Mouse (Mus musculus) limb, embryonic 15.5 days (tissue): ENCODE measurements at regions not wholly inside any gene's neighbourhood (a gene's known extent, or its start where the extent isn't known, plus 50 kb on each side); places are given as distances from the start of the nearest gene placed in this dataset.

Experiments
- ATAC-seq: fragments of 200-750 bp; cut with Nextera tagmentation; 2 replicates; pipeline ENCODE4 v1.8.0; 2017; ENCODE audit warnings: low read depth, moderate TSS enrichment; ENCODE audit not compliant: insufficient number of reproducible peaks, low FRiP score, low TSS enrichment
- H3K27ac ChIP-seq: fragments of 300-500 bp; sonication (generic); 2 replicates; pipeline ENCODE4 v1.5.1; 2015; ENCODE audit warnings: moderate library complexity, mild to moderate bottlenecking, inconsistent platforms
- H3K27me3 ChIP-seq: fragments of 300-500 bp; sonication (generic); 2 replicates; pipeline ENCODE4 v1.6.1; 2015; ENCODE audit warnings: inconsistent platforms
- H3K36me3 ChIP-seq: fragments of 300-500 bp; sonication (generic); 2 replicates; pipeline ENCODE4 v1.6.1; 2015; ENCODE audit warnings: inconsistent platforms
- H3K4me1 ChIP-seq: fragments of 300-500 bp; sonication (generic); 2 replicates; pipeline ENCODE4 v1.6.1; 2015; ENCODE audit warnings: inconsistent platforms
- H3K4me2 ChIP-seq: fragments of 300-500 bp; sonication (generic); 2 replicates; pipeline ENCODE4 v1.6.1; 2015; ENCODE audit warnings: mild to moderate bottlenecking, inconsistent platforms
- H3K4me3 ChIP-seq: fragments of 300-500 bp; sonication (generic); 2 replicates; pipeline ENCODE4 v1.5.1; 2015; ENCODE audit warnings: mild to moderate bottlenecking, inconsistent platforms
- H3K9ac ChIP-seq: fragments of 300-500 bp; sonication (generic); 2 replicates; pipeline ENCODE4 v1.6.1; 2015; ENCODE audit warnings: inconsistent platforms
- H3K9me3 ChIP-seq: fragments of 300-500 bp; sonication (generic); 2 replicates; pipeline ENCODE4 v1.6.1; 2016; ENCODE audit warnings: inconsistent platforms
- WGBS: fragments of 180-500 bp; shearing (Covaris S2); methylation state at CpG from one replicate; pipeline ENCODE4 v1.1.7; 2015; 5-methylcytosine and 5-hydroxymethylcytosine counted together

DNA sequence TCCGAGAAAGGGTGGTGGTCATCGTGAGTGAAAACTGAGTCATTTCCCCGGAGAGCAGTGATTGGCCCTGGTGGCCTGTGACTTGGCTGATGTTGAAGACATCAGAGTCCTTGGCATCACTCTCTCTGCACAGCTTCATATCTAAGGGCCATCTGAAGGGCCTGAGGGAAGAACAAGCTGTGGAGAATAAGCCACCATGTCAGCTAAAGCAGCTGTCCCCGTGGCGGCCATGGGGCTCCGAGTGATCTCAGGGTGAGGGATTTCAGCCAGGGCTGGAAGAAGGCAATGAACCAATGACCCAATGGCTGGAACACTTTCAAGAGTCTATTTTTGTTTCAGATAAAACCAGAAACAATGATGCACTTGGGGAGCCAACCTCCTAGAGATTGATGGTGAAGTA is 62.2 kb downstream of the Ttc32 start:
- no peak overlapping the region for H3K4me3 ChIP-seq
- 91% methylated on average over 6 of the region's 6 CpGs for WGBS
- no peak overlapping the region for H3K9ac ChIP-seq
- no peak overlapping the region for H3K27ac ChIP-seq
- no peaks in the 10 kb centered on the region for H3K27me3 ChIP-seq
- H3K9me3 ChIP-seq, result no peaks in the 10 kb centered on the region
- ATAC-seq, result no peak
- no peaks in the 10 kb centered on the region for H3K36me3 ChIP-seq
- no peak overlapping the region for H3K4me2 ChIP-seq
- no peaks in the 10 kb centered on the region for H3K4me1 ChIP-seq

DNA sequence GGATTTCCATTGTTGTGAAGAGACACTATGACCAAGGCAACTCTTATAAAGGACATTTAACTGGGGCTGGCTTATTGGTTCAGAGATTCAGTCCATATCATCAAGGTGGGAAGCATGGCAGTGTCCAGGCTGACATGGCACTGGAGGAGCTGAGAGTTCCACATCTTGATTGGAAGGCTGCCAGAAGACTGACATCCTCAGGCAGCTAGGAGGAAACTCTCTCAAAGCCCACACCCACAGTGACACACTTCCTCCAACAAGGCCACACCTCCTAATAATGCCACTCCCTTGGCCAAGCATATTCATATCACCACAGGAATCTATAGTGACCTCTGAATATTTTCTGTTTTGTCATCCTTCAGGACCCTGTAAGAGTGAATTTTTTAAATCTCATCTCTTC is 65.3 kb downstream of the Ttc32 start:
- Histone ChIP-seq H3K9ac (no peak overlapping the region), H3K4me2 (no peak overlapping the region), H3K27ac (no peak overlapping the region), H3K4me1 (no peaks in the 10 kb centered on the region), H3K36me3 (no peaks in the 10 kb centered on the region), H3K4me3 (no peak overlapping the region), H3K9me3 (no peaks in the 10 kb centered on the region), H3K27me3 (no peaks in the 10 kb centered on the region)
- ATAC-seq, result no peak

DNA sequence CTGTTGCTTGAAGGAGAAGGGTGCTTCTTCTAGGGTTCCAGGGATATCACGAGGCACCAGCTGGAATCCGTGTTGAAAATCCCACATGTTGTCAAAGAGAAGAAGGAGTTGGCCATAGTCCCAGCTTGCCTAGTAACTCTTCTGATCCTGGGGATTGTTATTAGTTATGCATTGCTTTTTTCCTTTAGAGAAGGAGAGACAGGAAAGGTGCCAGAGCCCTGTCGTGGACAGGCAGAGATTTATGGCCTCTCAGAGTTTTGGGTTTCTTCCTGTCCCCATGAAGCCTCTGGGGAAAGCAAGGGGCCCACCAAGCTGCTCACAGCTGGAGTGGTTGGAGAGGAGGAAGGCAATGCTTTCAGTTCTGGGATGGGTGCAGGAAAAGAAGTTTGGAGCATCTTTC is 76.6 kb downstream of the Ttc32 start:
- Histone ChIP-seq H3K36me3 (no peaks in the 10 kb centered on the region), H3K9me3 (no peaks in the 10 kb centered on the region), H3K9ac (no peak overlapping the region), H3K4me3 (no peak overlapping the region), H3K4me2 (no peak overlapping the region), H3K27ac (no peak overlapping the region), H3K4me1 (peaks cover 15% of the 10 kb centered on the region), H3K27me3 (no peaks in the 10 kb centered on the region)
- 20% methylated on average over 3 of the region's 3 CpGs for WGBS
- no peak for ATAC-seq

DNA sequence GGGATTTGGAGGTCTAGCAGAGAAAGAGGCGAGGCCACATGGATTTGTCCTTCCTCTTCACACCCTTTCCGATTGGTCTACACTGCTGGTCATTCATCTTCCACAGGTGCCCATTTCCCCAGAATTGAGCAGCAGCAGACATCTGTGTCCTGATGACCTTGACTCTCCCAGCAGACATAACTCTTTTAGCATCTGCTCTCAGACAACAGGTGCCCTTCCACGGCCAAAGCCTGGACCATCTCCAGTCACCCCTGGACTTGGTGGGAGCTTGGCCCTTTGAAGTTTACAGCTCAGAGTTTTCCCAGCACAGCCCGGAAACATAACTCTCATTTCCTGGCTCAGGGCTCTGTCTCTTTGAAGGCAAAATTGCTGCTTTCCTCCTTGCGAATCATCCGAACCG is 80.0 kb downstream of the Ttc32 start:
- Histone ChIP-seq H3K27me3 (no peaks in the 10 kb centered on the region), H3K4me1 (peaks cover 15% of the 10 kb centered on the region), H3K4me2 (no peak overlapping the region), H3K36me3 (no peaks in the 10 kb centered on the region), H3K4me3 (no peak overlapping the region), H3K27ac (no peak overlapping the region), H3K9ac (no peak overlapping the region), H3K9me3 (no peaks in the 10 kb centered on the region)
- WGBS, result 34% methylated on average over 7 of the region's 7 CpGs
- no peak for ATAC-seq

DNA sequence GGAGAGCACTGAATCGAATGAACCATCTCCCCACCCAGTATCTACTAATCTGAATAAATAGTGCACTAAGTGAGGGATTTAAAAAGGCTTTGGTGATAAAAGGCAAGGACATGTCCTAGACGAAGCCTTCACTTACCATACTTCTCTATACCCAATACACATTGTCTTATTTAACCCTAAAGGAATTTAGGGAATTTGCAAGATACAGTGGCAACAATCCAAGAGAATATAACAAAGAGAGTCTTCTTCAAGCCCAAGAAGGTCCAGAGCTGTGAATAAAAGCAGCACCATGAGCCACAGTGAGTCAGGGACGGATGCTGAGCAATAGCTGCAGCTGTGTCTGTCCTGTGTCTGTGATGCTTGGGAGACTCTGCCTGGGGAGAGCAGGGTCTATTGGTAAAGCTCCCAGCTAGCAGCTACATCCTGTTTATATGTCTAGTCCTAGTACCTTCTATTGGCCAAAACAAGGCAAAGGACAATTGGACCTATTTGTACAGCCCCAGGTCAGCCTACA is 82.4 kb downstream of the Ttc32 start:
- WGBS, result 79% methylated on average over 3 of the region's 3 CpGs
- Histone ChIP-seq H3K4me1 (peaks cover 10% of the 10 kb centered on the region), H3K4me2 (no peak overlapping the region), H3K9me3 (no peaks in the 10 kb centered on the region), H3K4me3 (no peak overlapping the region), H3K27ac (no peak overlapping the region), H3K36me3 (no peaks in the 10 kb centered on the region), H3K9ac (no peak overlapping the region), H3K27me3 (no peaks in the 10 kb centered on the region)
- ATAC-seq, result no peak

DNA sequence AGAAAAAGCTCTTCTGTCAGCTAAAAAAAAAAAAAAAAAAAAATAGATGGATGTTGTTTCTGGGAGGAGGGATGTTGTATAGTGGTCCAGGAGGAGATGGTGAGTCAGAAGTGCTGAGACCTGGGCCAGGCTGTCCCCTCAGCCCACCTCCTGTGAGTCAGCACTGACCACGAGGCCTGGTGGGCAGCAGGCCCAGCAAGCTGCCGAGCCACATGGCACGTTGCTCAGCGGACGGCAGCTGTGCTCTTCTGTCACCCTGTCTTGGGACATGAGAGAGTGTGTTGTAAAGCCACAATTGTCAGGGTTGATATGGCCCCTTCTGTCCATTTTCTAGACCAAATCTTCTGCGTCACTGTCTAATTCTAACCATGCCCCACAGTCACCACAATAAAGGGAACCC is 83.9 kb downstream of the Ttc32 start:
- Histone ChIP-seq H3K4me2 (no peak overlapping the region), H3K4me1 (peaks cover 10% of the 10 kb centered on the region), H3K36me3 (no peaks in the 10 kb centered on the region), H3K4me3 (no peak overlapping the region), H3K9me3 (no peaks in the 10 kb centered on the region), H3K9ac (no peak overlapping the region), H3K27me3 (no peaks in the 10 kb centered on the region), H3K27ac (no peak overlapping the region)
- ATAC-seq, result no peak
- WGBS, result 66% methylated on average over 6 of the region's 6 CpGs

DNA sequence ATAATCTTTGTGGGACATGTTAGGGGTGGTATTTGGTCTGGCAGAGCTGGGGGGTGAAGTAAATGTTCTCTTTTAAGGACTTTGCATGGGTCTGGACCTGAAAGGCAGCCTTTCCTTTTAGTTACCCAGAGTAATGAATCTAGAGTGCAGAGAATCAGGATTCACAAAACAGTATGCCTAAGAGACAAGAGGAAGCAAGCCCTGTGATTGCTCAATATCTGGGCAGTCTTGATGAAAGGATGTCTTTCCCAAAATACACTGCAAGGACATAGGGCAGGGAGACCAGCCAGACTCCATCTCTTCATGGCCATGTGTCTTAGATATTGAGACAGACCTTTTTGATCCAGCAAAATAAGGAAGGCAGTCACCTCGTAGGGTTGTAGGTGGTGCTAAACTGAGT is 84.3 kb downstream of the Ttc32 start:
- ATAC-seq, result no peak
- Histone ChIP-seq H3K27ac (no peak overlapping the region), H3K4me2 (no peak overlapping the region), H3K27me3 (no peaks in the 10 kb centered on the region), H3K36me3 (no peaks in the 10 kb centered on the region), H3K9ac (no peak overlapping the region), H3K4me1 (peaks cover 10% of the 10 kb centered on the region), H3K9me3 (no peaks in the 10 kb centered on the region), H3K4me3 (no peak overlapping the region)
- 81% methylated on average over 1 of the region's 1 CpGs for WGBS

DNA sequence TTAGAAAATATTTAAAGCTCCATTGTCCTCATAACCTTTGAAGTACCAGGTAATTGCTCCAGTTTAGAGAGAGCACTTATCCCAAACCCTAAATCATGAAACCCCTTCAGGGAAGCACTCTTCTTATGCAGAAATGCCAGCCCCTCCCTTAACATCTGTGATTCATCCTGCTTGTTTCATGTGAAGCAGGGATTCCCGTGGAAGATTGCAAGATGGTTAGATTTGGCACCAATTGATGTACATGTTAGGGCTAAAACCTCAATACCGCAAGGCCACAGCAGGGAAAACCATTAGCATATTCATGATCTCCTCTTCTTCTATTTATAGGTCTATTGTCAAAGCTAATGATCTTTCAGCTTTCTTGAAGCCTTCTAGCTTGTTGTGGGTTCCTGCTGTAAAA is 88.8 kb downstream of the Ttc32 start:
- H3K27ac ChIP-seq, result no peak overlapping the region

DNA sequence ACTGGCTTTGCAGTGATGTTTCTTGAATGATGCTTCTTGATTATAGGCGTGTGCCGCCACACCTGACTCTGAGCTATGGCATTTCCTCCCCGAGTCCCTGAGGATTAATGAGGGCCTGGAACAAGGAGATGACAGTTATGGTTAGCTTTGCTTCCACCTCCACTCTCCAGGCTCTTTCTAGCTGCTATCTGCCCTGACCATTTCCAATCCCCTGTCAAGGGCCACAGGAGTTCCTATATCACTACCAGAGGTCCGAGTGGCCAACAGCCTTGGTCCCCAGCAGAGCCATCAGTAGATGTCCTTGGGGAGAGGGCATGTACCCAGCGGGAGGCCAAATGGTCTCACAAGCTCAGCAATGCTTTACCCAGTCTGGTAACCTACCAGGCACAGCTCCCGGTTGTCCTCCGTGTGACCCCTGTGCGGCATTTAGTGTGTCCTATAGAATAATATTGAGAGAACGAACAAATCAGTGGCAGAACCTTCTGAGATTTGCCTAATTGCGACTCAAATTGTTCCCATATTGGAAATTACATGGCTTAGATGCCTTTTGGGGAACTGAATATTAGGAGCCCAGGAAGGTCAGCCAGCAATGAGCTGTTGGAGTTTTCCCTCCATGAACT is 98.2 kb downstream of the Ttc32 start:
- Histone ChIP-seq H3K27me3 (no peaks in the 10 kb centered on the region), H3K4me1 (peaks cover 3% of the 10 kb centered on the region; the same call in 1 of the 2 replicates), H3K4me2 (no peak overlapping the region), H3K36me3 (no peaks in the 10 kb centered on the region), H3K4me3 (no peak overlapping the region), H3K9ac (no peak overlapping the region), H3K9me3 (no peaks in the 10 kb centered on the region), H3K27ac (no peak overlapping the region)
- ATAC-seq, result no peak
- 70% methylated on average over 10 of the region's 10 CpGs for WGBS

More for the DNA sequence above, 88.8 kb downstream of the Ttc32 start:
- 38% methylated on average over 2 of the region's 2 CpGs for WGBS
- H3K36me3 ChIP-seq, result no peaks in the 10 kb centered on the region
- H3K9me3 ChIP-seq, result no peaks in the 10 kb centered on the region
- H3K4me3 ChIP-seq, result no peak overlapping the region
- no peaks in the 10 kb centered on the region for H3K27me3 ChIP-seq
- no peak for ATAC-seq
- H3K9ac ChIP-seq, result no peak overlapping the region
- H3K4me2 ChIP-seq, result no peak overlapping the region
- no peaks in the 10 kb centered on the region for H3K4me1 ChIP-seq

DNA sequence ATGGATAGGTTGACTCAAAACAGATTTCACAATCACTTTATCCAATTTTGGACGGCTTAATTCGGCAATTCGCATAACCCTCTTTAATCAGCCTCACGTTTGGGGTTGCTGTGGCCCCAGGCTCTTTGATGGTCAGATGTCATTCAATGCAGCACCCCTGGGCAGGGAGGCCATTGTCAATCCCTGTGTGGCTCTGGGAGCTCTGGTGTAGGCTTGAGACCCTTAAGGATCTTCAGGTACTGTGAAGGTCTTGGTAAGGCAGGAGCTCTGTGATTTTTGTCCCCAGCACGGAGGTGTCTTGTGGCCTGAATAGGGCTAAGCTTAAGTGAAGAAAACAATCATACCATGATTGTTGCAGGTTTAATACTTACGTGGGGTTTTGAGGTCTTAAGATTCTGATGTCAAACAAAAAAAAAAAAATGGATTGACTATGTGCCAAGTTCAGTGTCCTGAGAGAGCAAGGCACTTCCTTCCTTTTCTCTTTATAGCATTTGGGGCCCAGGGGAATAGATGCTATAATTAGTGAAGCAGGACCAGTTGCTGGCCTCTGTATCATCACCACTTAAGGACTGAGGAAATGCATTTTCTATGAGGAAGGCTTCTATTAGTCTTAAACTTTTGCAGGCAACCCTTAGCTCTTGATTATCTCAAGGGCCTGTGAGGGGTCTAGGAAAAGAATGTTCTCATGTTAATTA is 98.9 kb downstream of the Ttc32 start:
- 64% methylated on average over 6 of the region's 6 CpGs for WGBS
- no peak for ATAC-seq
- H3K4me3 ChIP-seq, result no peak overlapping the region
- no peaks in the 10 kb centered on the region for H3K9me3 ChIP-seq
- peaks cover 3% of the 10 kb centered on the region; the same call in 1 of the 2 replicates for H3K4me1 ChIP-seq
- H3K36me3 ChIP-seq, result no peaks in the 10 kb centered on the region
- no peaks in the 10 kb centered on the region for H3K27me3 ChIP-seq
- no peak overlapping the region for H3K4me2 ChIP-seq
- H3K27ac ChIP-seq, result no peak overlapping the region
- H3K9ac ChIP-seq, result no peak overlapping the region

DNA sequence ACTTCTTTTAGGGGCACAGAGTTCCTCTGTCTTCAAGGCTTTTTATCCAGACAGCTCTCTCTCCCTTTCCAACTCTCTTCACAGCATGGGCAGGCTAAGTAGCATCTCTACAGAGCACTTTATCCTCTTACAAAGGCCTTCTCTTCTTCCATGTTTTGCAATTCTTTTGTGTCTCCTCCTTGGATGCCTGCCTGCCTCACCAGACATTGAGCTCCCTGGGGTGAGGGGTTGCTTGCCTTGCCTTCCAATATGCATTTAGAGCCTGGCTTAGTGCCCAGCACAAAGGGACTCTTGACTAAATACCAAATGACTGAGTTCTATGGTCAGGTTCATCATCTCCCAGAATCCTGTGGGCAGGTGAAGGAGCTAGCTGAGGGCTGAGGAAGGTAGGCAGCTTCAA is 102.8 kb downstream of the Ttc32 start:
- H3K4me2 ChIP-seq, result no peak overlapping the region
- H3K4me3 ChIP-seq, result no peak overlapping the region
- no peak overlapping the region for H3K27ac ChIP-seq
- no peak for ATAC-seq
- H3K36me3 ChIP-seq, result no peaks in the 10 kb centered on the region
- no peaks in the 10 kb centered on the region for H3K9me3 ChIP-seq
- H3K9ac ChIP-seq, result no peak overlapping the region
- peaks cover 3% of the 10 kb centered on the region; the same call in 1 of the 2 replicates for H3K4me1 ChIP-seq
- H3K27me3 ChIP-seq, result no peaks in the 10 kb centered on the region

DNA sequence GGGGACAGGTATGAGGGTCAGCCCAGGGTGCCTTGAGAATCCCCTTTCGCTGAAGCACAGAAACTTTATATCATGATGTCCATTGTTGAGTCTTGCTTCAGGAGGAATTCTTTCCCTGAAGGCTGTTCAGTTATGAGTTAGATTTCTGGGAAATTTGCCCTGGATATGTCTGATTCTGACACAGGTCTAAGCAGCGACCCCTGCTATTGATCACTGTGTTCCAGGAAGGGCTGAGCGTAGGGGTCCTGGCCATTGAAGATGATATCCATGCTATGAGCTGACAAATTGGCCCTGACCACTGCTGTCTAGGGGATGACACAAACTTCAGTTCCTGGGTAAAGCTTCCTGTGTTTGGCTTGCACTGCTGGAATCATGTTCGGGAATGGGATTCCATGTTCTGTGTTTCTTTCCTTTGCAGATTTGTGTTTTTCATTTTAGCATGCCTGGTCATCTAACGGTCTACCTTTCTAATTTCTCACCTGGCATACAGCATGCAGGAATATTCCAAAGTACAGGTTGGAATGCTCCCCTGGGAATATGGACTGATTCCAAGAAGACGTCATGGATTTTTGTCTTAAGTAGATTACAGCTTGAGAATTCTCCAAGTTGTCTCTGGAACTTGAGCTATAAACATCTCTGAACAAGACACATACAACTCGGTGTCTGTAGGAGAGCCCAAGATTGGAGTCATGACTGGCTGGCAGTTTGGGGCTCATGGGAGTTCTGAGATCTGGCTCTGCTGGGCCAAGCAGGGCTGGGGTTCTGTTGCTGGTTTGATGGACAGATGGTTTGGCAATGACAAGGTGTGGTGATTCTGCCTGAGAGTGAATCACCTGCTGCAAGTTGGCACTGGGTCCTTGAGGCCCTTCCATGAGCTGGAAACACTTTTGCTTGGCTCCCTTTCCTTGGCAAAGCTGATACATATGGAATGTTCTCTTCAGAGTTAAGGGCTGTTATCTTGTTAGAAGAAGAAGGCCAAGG is 104.4 kb downstream of the Ttc32 start:
- Histone ChIP-seq H3K4me3 (no peak overlapping the region), H3K9ac (no peak overlapping the region), H3K4me1 (no peaks in the 10 kb centered on the region), H3K36me3 (no peaks in the 10 kb centered on the region), H3K27ac (no peak overlapping the region), H3K9me3 (no peaks in the 10 kb centered on the region), H3K4me2 (no peak overlapping the region), H3K27me3 (no peaks in the 10 kb centered on the region)
- ATAC-seq, result no peak
- WGBS, result 72% methylated on average over 7 of the region's 7 CpGs
